Mouse (Mus musculus) c-Kit-negative CD71-positive TER-119-positive erythroid progenitor cells, embryonic 14.5 days (primary cell): ENCODE measurements around the gene Olfr1348.
A peak's percentile ranks its signal among the peaks of the same experiment; 100 is the strongest.
"Not testable (repeated sequence)": the region's sequence is repeated elsewhere in the genome, so short reads cannot be mapped to it uniquely, and the experiment has no call there.

Experiments used
- DNase-seq: peaks from one replicate; pipeline ENCODE4 v3.0.0-alpha.2; 2013; ENCODE audit warnings: low read depth, low spot score

Gene Olfr1348

GRCm38 (mm10) chr7:6508648-6509047 is at the start of gene Olfr1348:
Gene Olfr1348, minus strand, starts transcription at chr7:6508748.
- DNase-seq = no peak

- DNase-seq = peak; percentile 12
Observed at GRCm38 (mm10) chr7:6526141-6526540, 17.6 kb upstream of the Olfr1348 start.

GRCm38 (mm10) chr7:6525001-6525400 is 16.5 kb upstream of the Olfr1348 start:
- no peak for DNase-seq

- no peak for DNase-seq
Observed at GRCm38 (mm10) chr7:6522850-6523249, 14.3 kb upstream of the Olfr1348 start, which contains the start of gene Olfr1349. Gene Olfr1349, minus strand, starts transcription at chr7:6522950.

- no peak for DNase-seq
Observed at GRCm38 (mm10) chr7:6521666-6522065, 13.1 kb upstream of the Olfr1348 start.

GRCm38 (mm10) chr7:6499655-6500054 is 8.9 kb downstream of the Olfr1348 start, which contains the start of gene Olfr1347:
Gene Olfr1347, minus strand, starts transcription at chr7:6499755.
- DNase-seq = no peak

GRCm38 (mm10) chr7:6486841-6487240 is 21.7 kb downstream of the Olfr1348 start, which contains the start of gene Olfr5:
Gene Olfr5, minus strand, starts transcription at chr7:6486941.
- no peak for DNase-seq

GRCm38 (mm10) chr7:6477633-6478032 is 30.9 kb downstream of the Olfr1348 start:
- not testable (repeated sequence) for DNase-seq

- no peak for DNase-seq
Observed at GRCm38 (mm10) chr7:6466951-6467350, 41.6 kb downstream of the Olfr1348 start, which contains the start of gene Olfr1346. Gene Olfr1346, plus strand, starts transcription at chr7:6467101.

GRCm38 (mm10) chr7:6456399-6456798 is 52.1 kb downstream of the Olfr1348 start:
- DNase-seq = no peak

- DNase-seq = no peak
Observed at GRCm38 (mm10) chr7:6455868-6456267, 52.7 kb downstream of the Olfr1348 start, which contains the start of gene Olfr1336. Gene Olfr1336, plus strand, starts transcription at chr7:6456168.
